Mouse (Mus musculus) WW6 (cell line): ENCODE results near the gene Gna11.
A peak's percentile ranks its signal among the peaks of the same experiment; 100 is the strongest.

Source experiments
- DNase-seq: peaks from one replicate; pipeline ENCODE4 v3.0.0-alpha.2; 2013; ENCODE audit warnings: low read depth, low spot score

Gene Gna11

DNA sequence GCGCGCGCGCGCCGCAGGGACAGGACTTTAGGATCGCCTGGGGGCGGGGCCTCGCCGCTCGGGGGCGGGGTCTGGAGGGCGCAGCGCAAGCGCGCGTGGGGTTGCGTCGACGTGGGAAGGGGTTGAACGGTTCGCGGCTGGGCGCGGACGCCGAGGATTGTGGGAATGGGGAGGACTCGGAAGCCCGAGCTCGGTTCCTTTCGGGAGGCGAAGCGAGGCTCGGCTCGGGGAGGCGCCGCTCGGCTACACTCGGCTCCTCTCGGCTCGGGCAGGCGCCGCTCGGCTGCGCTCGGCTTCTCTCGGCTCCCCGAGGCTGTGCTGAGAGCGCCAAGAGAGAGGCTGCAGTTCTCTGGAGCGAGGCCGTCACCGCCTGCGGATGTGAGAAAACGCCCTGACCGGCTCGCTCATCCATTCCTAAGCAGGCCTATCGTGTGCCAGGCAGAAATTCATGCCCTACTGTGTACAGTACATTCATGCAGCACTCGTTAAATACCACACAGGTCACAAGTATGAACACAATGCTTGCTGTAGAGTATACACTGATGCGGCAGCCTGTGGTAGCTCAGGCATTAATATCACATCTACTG, at the start of gene Gna11:
Gene Gna11, minus strand, starts transcription at position 30 of the 587 bp plus-strand sequence.
- DNase-seq: peak; percentile 74

DNA sequence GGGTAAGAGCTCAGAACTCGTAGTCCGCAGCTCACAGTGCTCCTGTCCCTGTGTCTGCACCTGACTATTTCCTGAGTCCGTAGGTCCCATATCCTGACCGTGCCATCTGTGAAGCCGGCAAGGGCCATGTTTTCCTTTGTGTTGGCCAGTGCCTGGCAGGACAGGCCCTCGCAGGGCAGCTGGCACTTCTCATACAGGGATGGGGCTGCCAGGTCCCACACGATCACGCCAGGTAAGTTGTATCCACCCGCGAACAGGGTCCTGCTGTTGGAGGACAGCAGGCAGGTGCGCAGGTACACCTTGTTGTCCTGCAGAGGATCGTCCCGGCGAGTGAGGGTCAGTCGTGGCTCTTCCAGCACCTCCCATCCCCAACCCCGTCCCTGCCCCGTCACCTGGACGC, 48.9 kb upstream of the Gna11 start:
- no peak for DNase-seq

DNA sequence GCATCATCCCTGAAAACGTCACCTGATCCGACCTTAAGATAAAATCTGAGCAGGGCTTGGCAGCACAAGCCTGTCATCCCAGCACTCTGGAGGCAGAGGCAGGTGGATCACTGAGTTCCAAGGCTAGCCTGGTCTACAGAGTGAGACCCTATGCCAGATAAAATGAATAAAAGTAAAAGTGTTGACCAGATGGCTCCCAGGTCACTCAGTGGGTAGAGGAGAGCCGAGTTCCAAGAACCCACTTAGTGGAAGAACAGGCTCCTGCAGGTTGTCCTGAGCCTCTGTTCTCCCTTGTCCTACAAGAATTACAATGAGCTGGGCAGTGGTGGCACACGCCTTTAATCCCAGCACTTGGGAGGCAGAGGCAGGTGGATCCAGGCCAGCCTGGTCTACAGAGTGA, 48.2 kb upstream of the Gna11 start:
- DNase-seq: no peak

DNA sequence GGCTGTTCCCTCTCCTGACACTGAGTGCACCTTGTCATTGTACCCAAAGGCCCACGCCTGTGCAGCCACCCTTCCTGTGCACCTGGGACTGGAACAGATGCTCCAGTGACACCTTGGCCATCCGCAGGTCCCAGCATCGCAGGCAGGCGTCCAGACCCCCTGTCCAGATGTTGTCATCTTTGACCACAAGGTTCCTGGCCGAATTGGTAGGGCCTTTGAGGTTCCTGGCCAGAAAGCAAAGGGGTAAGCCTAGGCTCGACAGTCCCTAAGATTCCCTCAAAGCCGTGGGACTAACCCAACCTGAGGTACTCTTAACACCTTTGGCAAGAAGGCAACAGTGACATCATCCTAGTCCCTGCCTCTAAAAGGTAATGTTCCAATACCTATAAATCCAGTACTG, 47.6 kb upstream of the Gna11 start:
- DNase-seq: no peak

DNA sequence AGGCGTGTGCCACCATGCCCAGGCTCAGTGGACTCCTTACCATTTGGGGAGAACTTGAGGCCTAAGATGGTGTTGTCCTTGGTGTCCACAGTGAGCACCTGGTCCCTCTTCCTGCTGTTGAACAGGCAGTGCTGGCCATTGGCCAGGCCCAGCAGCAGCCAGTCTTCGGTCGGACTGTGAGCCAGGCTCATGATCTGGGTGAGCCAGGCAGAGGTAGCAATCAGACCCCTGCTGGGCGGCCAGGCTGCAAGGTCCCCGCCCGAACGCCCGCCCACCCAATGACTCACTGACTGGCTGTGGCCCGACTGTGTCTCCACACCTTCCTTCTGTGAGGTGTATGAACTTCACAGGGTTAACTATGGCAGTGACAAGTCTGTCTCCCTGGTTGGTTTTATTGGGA, 46.9 kb upstream of the Gna11 start:
- no peak for DNase-seq

DNA sequence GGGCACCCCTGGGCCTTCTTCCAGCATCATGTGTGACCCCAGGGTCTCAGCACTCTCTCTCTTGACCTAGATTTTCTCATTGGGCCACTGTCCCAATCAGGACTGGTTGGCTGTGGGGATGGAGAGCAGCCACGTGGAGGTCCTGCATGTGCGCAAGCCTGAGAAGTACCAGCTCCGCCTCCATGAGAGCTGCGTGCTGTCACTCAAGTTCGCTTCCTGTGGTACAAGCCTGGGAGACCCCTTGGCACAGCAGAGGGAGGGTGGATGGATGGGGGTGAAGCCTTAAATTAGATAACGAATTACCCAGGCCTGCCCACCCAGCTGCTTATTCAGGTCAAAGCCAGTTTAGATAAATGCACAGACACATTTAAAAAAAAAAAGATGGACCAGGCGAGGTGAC, 43.7 kb upstream of the Gna11 start:
- no peak for DNase-seq

DNA sequence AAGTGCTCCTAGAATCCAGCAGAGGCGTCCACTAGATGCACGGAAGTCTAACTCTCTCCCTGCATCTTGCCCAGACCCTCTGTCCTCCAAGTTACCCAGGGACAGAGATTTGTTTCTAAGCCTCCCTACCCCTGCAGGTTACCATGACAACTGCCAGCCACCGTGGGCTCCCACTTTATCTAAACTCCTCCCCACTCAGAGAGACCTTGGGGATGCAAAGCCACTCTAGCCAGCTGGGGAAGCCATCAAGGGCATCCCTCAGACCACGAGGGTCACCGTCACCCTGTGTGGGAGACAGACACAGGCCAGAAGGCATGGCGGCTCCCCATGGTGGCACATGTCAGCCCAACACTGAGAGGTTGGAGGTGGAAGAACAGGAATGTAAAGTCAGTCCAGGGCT, 38.4 kb upstream of the Gna11 start:
- DNase-seq: no peak

DNA sequence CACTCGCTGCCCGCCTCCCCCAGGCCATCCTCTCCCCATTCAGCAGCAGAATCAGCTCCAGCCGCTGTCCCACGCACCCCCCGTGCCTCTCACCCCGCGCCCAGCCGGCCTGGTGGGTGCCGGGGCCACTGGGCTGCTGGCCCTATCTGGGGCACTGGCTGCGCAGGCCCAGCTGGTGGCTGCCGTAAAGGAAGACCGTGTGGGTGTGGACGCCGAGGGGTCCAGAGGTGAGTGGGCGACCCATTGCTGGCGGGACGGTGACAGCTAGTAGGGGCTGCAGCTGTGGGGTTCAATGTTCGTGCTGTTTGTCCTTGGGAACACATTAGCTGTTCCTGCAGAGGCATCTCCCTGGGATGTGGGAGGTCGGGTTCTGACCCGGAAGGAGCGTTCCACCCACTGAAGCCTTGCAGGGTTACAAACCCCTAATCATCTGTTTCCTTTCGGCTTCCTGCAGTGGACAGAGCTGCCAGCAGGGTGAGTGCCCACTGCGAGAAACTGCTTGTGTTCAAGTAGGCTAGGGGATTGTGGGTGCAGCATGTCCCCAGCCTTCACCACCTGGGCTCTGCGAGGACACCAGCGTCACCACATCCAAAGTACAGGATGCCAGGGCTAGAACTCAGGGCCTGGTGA, 35.6 kb upstream of the Gna11 start:
- DNase-seq: no peak

DNA sequence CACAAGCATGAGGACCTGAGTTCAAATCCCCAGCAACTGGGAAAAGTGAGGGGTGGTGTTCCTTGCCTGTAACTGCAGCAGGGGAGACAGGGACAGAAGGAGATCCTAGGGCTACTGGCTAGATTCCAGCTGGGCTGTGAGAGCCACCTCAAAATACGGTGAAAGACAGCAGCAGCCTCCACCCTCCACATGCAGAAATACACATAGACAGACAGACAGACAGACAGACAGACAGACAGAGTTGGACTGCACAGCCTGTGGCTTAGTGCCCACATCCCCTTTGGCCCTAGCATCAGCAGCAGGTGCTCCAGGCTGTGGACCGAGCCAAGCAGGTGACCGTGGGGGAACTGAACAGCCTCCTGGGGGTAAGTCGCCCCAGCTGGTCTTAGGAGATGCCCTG, 35.0 kb upstream of the Gna11 start:
- no peak for DNase-seq

DNA sequence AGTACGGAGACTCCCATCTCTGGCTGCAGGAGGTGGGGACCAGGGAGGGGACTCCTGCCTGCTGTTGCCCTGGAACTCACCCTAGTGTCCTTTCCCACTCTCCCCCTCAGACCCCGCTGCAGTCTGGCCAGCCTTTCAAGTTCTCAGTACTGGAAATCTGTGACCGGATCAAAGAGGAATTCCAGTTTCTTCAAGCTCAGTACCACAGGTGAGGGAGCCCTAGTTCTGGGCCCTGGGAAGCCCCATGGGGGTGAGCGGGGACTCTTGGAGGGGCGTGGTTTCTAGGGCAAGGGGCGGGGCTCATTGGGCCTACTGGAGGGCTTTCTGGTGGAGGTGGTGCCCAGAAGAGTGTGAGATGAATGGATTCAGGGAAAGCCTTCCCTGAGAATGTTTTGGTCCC, 30.7 kb upstream of the Gna11 start:
- no peak for DNase-seq

DNA sequence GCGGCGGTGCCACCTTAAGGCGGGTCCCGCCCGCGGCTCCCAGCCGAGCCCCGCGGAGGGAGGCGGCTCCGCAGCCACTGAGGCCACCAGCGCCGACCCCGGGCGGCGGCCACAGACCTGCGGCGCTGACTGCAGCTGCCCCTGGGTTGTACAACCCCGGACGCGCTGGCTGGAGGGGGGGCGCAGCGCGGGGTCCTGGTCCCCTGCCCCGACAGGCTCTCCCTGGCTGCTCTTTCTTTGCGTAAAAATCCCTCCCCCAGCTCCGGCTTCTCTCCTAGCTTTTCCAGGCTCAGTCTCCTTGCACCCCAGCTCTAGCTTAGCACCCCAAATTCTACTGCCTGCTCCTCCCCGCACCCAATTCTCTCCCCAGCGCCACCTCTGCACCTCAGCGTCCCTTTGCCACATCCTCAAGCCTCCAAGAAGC, 30.2 kb upstream of the Gna11 start:
- no peak for DNase-seq

DNA sequence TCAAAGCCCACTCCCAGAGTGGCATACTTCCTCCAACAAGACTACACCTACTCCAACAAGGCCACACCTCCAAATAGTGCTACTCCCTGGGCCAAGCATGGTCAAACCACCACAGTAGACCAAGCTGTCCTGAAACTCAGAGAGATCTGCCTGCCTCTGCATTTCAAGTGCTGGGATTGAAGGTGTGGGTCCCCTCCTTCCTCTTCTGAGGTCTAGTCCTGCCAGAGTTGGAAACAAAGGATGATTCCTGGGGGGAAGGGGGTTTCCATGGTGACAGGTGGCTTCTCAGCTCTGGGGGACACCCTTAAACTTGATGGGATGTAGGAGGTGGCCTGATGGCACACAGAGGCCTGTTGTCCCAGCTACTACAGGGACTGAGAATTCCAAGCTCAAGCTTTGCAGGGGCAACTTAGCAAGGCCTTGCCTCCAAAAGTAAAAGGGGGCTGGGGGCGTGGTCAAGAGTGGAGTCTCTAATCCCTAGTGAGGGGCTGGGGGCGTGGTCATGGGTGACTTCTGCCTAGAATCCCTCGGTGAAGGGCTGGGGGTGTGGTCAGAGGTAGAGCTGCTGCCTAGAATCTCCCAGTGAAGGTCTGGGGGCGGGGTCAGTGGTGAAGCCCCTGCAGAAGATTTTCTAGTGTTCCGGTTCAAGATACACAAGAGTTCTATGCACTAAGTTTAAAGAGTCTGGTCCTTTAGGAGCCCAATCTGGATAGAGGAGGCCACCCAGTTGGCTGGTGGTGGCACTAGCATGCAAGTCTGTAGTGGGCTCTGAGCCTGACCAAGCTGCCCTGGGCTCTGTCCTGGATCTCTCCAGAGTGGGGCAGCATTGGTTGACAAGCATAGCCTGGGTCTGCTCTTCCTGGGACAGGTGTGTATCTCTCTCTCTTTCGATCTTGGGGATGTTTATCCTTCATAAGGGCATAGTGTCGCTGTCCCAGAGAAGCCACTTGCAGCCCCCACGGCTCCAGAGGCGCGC, 29.4 kb upstream of the Gna11 start, which contains the start of gene Tle2:
Gene Tle2, plus strand, starts transcription at position 481 of the 976 bp plus-strand sequence.
- DNase-seq: no peak

DNA sequence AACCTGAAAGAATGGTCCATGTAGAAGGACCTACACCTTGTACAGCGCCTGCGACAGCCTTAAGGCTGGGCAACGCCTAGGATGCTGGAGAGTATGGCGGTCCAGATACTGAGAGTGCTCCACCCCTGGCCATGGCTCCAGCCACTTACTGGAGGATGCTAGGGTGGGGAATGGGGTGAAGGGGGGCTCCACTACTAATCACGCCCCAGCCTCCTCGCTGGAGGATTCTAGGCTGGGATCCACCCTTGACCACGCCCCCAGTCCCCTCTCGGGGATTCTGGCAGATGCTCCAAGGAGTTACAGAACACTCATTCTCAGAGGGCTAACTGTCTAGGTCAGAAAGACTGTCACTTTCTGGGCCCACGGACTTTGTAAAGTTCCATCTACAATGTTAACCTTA, 28.0 kb upstream of the Gna11 start:
- DNase-seq: no peak

DNA sequence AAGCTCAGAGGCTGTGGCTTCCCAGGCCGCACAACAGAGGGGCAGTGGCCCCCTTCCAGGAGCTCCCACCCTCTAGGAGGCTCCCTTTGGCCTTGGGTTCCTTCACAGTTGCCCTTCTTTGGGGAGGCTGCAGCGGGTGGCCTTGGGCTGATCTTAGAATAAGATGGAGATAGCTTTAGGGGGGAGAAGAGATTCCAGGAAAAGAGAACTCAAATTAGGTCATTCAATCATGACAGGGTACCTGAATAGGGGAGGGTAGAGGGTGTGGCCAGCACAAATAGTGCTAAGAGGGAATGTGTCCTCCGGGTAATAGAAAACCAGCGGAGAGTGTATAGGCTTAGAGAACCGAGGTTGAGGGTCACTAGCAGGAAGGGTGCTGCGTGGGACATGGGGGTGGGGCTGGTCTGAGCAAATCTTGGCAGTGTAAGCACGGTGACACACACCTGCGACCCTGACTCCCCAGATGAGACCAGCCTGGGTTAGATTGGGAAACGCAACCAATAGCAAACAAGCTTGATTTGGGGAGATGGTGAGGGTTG, 27.2 kb upstream of the Gna11 start:
- DNase-seq: no peak

DNA sequence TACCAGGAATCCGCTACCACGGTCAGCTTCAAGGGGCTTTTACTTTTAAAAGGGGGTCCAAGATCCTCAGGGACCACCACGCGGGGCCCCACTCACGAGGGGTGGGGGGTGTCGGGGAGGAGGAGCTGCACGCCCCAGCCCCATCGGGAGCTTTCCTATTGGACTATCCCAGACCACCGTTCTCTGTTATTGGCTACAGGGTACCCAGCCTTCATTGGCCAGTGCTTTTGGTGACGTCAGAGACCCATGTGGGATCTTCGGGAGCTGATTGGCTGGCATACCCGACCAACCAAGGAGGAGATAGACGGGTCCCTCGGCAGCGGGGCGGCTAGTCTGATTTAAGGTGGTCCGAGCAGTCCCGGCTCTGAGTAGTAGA, 26.5 kb upstream of the Gna11 start:
- DNase-seq: peak; percentile 84

DNA sequence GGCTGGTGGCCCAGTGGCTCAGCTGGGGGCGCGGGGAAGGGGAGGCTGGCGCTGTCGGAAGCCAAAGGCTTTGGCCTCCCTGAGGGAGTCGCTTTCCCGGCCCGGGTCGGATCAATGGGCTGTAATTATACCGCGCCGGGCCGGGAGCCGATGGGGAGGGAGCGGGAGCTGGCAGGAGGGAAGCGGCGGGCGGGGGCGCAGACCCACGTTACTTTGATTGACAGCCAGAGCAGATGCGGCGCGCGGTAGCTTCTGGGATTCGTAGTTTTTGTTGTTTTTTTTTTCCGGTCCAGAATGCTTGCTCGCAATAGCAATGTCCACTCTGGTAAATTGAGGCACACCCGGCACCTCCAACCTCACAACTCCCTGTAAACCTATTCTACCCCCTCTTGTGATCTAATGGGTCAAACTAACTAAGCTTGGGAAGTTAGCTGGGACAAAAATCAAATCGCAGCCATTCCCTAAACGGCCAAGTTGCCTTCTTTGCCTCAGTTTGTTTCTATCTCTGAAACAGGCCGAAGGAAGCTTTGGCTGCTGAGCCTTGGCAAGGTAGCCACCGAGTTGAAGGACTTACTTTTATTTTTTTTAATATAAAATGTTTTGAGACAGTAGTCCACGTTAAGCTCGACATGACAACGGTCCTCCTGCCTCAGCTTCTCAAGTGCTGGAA, 26.0 kb upstream of the Gna11 start:
- peak; percentile 48 for DNase-seq

DNA sequence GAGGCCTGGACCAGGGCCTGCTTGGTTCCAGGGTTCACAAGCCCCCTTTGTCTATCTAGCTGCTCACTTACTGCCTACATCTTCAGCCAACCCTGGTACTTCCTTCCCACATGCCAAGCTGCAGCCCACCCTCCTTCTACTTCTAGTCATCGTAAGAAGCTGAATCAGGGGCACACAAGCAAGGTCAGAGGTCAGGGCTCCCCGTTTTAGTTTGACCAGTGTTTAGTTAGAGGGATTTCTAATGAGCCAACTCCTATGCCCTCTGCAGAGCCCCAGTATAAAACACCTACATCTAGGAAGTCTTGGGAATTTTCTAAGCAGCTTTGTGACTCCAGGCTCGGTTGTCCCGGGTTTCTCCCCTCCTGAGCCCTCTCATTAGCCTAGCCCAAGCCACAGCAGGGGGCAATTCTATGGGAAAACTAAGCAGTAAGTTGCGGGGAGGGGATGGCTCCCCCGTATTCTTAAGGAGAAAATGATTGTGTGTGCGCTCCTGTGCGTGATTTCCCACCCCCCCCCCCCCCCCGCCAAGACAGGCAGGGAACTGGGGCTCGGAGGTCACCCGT, 25.3 kb upstream of the Gna11 start:
- DNase-seq: no peak

DNA sequence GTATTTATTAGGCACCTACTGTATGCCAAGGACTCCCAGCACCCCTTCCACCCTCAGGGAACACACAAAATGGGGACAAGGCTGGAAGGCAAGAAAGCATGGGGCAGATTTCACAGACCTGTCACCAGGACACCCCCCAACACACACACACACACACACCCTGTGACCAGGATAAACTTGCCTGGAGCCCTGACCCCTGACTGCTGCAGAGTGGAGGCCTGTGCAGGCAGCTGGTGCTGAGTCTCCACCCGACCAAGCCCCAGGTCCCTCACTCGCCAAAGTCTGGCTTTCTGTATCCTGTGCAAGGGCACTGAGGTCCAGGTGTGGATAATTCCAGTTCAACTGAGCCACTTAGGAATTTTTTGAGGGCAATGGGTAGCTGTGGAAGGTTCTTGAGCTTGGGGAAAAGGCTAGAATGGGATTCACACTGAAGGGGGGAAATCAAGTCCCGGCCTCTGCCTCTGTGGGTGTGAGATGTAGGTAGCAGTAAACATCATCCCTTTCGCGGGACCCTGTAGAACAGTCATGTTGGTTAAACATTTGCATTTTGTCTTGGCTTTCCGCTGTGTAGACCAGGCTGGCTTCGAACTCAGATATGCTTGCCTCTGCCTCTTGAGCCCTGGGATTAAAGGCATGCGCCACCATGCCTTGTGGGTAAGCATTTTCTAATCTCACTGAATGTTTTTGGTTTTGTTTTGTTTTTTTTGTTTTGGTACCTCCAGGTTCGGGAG, 24.7 kb upstream of the Gna11 start:
- DNase-seq: no peak

DNA sequence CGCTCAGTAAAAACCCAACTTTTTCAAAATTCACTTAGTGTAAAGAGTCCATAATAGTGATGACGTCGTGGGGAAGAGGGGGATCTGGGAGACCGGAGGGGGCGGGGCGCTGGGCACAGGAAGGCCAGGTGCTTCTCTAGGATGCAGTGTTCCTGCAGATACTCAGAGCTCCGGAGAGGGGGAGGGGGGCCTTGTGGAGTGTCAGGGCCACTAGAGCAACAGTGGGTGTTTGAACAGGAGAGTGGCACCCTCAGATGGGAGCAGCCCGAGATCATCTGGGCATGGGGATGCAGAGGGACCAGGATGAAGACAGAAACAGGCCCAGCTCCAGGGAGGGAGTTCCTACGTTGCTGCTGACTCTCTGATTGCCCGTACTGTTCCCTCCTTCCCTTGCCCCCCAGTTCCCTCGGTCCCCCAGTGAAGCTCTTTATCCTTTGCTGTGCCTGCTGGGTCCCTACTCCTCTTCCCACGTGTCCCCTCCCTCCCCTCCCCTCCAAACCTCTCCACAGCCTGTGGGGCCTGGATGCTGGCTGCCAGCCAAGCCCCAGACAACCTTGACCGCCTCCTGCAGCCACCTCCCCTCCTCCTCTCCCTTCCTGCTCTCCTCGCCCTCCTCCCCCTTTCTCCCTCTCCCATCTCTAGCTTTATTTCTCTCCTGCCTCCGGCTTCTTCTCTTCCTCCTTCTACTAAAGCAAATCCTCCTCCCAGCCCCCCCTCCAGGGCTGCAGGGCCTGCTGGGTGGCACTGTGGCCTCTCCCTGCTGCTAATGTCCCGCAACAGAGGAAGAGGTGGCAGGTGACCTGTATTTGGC, 23.6 kb upstream of the Gna11 start:
- no peak for DNase-seq
